Mouse (Mus musculus) brain, embryonic 14.5 days (tissue): ENCODE data around the gene Yes1.

Experiments
- CTCF ChIP-seq: fragments of 200-500 bp; IDR thresholded peaks from 2 replicates; pipeline ENCODE4 v1.5.1; 2012; ENCODE audit warnings: inconsistent platforms, mild to moderate bottlenecking, moderate library complexity, borderline replicate concordance; ENCODE audit not compliant: insufficient read depth, insufficient read length; ENCODE audit errors: extremely low read depth
- POLR2A ChIP-seq: fragments of 200-500 bp; IDR thresholded peaks from 2 replicates; pipeline ENCODE4 v1.6.1; 2012; ENCODE audit warnings: mild to moderate bottlenecking, inconsistent platforms, borderline replicate concordance; ENCODE audit not compliant: poor library complexity, insufficient read depth, insufficient read length, severe bottlenecking; ENCODE audit errors: extremely low read depth

DNA sequence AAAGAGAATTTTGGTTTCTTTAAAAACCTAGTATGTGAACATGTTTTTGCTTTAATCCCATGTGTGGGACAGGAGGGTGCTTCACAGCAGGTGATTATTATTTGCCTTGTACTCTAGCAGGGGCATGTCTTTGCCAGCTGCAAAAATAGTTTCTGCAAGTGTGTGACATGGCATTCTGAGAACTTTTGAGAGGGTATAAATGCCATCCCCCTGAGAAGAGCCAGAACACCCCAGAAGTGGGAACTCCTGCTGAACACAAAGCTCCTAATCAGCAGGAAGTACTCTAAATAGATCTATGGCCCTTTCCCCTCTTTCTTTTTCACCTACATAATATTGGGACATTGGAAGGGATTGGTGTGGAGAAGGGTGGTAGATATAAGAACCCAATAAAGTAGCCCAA lies 22.2 kb downstream of the Yes1 start:
- TF ChIP-seq CTCF (no peak), POLR2A (no peak)
